Mouse (Mus musculus) embryonic facial prominence, embryonic 15.5 days (tissue): ENCODE measurements around the gene Hsd17b2. TPM values are rescaled to one million over a fixed set of nuclear protein-coding genes. Genes with fewer than 3 reads are reported as not detected.

Source experiments
- ATAC-seq: fragments of 200-750 bp; cut with Nextera tagmentation; 2 replicates; pipeline ENCODE4 v1.8.0; 2017; ENCODE audit warnings: low read depth, moderate TSS enrichment; ENCODE audit not compliant: insufficient number of reproducible peaks, low FRiP score, low TSS enrichment
- H3K27ac ChIP-seq: fragments of 300-500 bp; sonication (generic); replicated peaks from 2 replicates; pipeline ENCODE4 v1.5.1; 2015; ENCODE audit warnings: mild to moderate bottlenecking, inconsistent platforms
- H3K27me3 ChIP-seq: fragments of 300-500 bp; sonication (generic); 2 replicates; pipeline ENCODE4 v1.6.1; 2015; ENCODE audit warnings: inconsistent platforms
- H3K36me3 ChIP-seq: fragments of 300-500 bp; sonication (generic); 2 replicates; pipeline ENCODE4 v1.6.1; 2015; ENCODE audit warnings: mild to moderate bottlenecking, inconsistent platforms
- H3K4me1 ChIP-seq: fragments of 300-500 bp; sonication (generic); 2 replicates; pipeline ENCODE4 v1.6.1; 2015; ENCODE audit warnings: inconsistent platforms
- H3K4me2 ChIP-seq: fragments of 300-500 bp; sonication (generic); replicated peaks from 2 replicates; pipeline ENCODE4 v1.6.1; 2015; ENCODE audit warnings: mild to moderate bottlenecking, inconsistent platforms
- H3K4me3 ChIP-seq: fragments of 300-500 bp; sonication (generic); replicated peaks from 2 replicates; pipeline ENCODE4 v1.5.1; 2015; ENCODE audit warnings: mild to moderate bottlenecking, inconsistent platforms
- H3K9ac ChIP-seq: fragments of 300-500 bp; sonication (generic); 2 replicates; pipeline ENCODE4 v1.6.1; 2015; ENCODE audit warnings: inconsistent platforms
- H3K9me3 ChIP-seq: fragments of 300-500 bp; sonication (generic); replicated peaks from 2 replicates; pipeline ENCODE4 v1.6.1; 2016; ENCODE audit warnings: inconsistent platforms
- WGBS: fragments of 180-500 bp; shearing (Covaris S2); methylation state at CpG from one replicate; pipeline ENCODE4 v1.1.7; 2015; 5-methylcytosine and 5-hydroxymethylcytosine counted together
- polyA plus RNA-seq: library from polyadenylated mRNA; unstranded; fragments of >200 nt; fragmentation: Nextera tagmentation; extraction: Ambion mirVana; gene quantifications from 2 replicates; pipeline ENCODE4 v1.2.1, GENCODE M21; 2015

The Hsd17b2 gene
- polyA plus RNA-seq, 1 experiment from 2014 or later: 6.6 TPM

GRCm38 (mm10) chr8:117678650-117679049 lies 23.1 kb upstream of the Hsd17b2 start:
- Histone ChIP-seq H3K4me1 (no peaks in the 10 kb centered on the region; the same call in 1 of the 2 replicates), H3K9me3 (no peaks in the 10 kb centered on the region), H3K4me2 (no peak overlapping the region), H3K27ac (no peak overlapping the region), H3K4me3 (no peak overlapping the region), H3K9ac (no peak overlapping the region), H3K36me3 (no peaks in the 10 kb centered on the region), H3K27me3 (no peaks in the 10 kb centered on the region)
- WGBS: 83% methylated on average over 4 of the region's 4 CpGs
- ATAC-seq: no peak

GRCm38 (mm10) chr8:117683925-117684472 lies 17.7 kb upstream of the Hsd17b2 start:
- 73% methylated on average over 10 of the region's 10 CpGs for WGBS
- no peak for ATAC-seq

GRCm38 (mm10) chr8:117684504-117684903 lies 17.2 kb upstream of the Hsd17b2 start:
- no peaks in the 10 kb centered on the region for H3K36me3 ChIP-seq
- H3K4me1 ChIP-seq: no peaks in the 10 kb centered on the region
- no peak overlapping the region for H3K4me3 ChIP-seq
- no peaks in the 10 kb centered on the region for H3K27me3 ChIP-seq
- H3K9me3 ChIP-seq: no peaks in the 10 kb centered on the region
- H3K27ac ChIP-seq: no peak overlapping the region
- H3K4me2 ChIP-seq: no peak overlapping the region
- no peak for ATAC-seq
- H3K9ac ChIP-seq: no peak overlapping the region
- WGBS: 48% methylated on average over 11 of the region's 11 CpGs

More at GRCm38 (mm10) chr8:117683925-117684472, 17.7 kb upstream of the Hsd17b2 start:
- Histone ChIP-seq H3K9ac (no peak overlapping the region), H3K4me3 (no peak overlapping the region), H3K36me3 (no peaks in the 10 kb centered on the region), H3K27ac (no peak overlapping the region), H3K27me3 (no peaks in the 10 kb centered on the region), H3K9me3 (no peaks in the 10 kb centered on the region), H3K4me2 (no peak overlapping the region), H3K4me1 (no peaks in the 10 kb centered on the region)

GRCm38 (mm10) chr8:117687890-117688289 lies 13.8 kb upstream of the Hsd17b2 start:
- Histone ChIP-seq H3K4me1 (no peaks in the 10 kb centered on the region), H3K4me3 (no peak overlapping the region), H3K9ac (no peak overlapping the region), H3K27me3 (no peaks in the 10 kb centered on the region), H3K9me3 (no peaks in the 10 kb centered on the region), H3K4me2 (no peak overlapping the region), H3K27ac (no peak overlapping the region), H3K36me3 (no peaks in the 10 kb centered on the region)
- no peak for ATAC-seq
- 66% methylated on average over 7 of the region's 7 CpGs for WGBS

GRCm38 (mm10) chr8:117692131-117692530 lies 9.6 kb upstream of the Hsd17b2 start:
- Histone ChIP-seq H3K9ac (no peak overlapping the region), H3K4me3 (no peak overlapping the region), H3K27ac (no peak overlapping the region; the same call in 1 of the 2 replicates), H3K27me3 (no peaks in the 10 kb centered on the region), H3K9me3 (no peaks in the 10 kb centered on the region), H3K36me3 (no peaks in the 10 kb centered on the region), H3K4me1 (no peaks in the 10 kb centered on the region), H3K4me2 (no peak overlapping the region)
- ATAC-seq: no peak
- WGBS: 74% methylated on average over 4 of the region's 4 CpGs

- Histone ChIP-seq H3K4me3 (no peak overlapping the region), H3K4me2 (no peak overlapping the region), H3K27ac (no peak overlapping the region), H3K9me3 (no peaks in the 10 kb centered on the region), H3K4me1 (no peaks in the 10 kb centered on the region), H3K27me3 (no peaks in the 10 kb centered on the region), H3K36me3 (no peaks in the 10 kb centered on the region), H3K9ac (no peak overlapping the region)
- 86% methylated on average over 1 of the region's 1 CpGs for WGBS
- ATAC-seq: no peak
These were observed 6.1 kb upstream of the Hsd17b2 start for GRCm38 (mm10) chr8:117695636-117696035.

- Histone ChIP-seq H3K36me3 (no peaks in the 10 kb centered on the region), H3K4me2 (no peak overlapping the region), H3K27me3 (no peaks in the 10 kb centered on the region), H3K9ac (no peak overlapping the region), H3K27ac (no peak overlapping the region), H3K9me3 (no peaks in the 10 kb centered on the region), H3K4me3 (no peak overlapping the region), H3K4me1 (peaks cover 8% of the 10 kb centered on the region; the same call in 1 of the 2 replicates)
- ATAC-seq: no peak
- 44% methylated on average over 5 of the region's 5 CpGs for WGBS
These were observed 4.5 kb upstream of the Hsd17b2 start for GRCm38 (mm10) chr8:117697248-117697647.

GRCm38 (mm10) chr8:117700699-117701098 lies 1.0 kb upstream of the Hsd17b2 start:
- WGBS: 70% methylated on average over 8 of the region's 8 CpGs
- Histone ChIP-seq H3K36me3 (no peaks in the 10 kb centered on the region), H3K4me3 (no peak overlapping the region), H3K27ac (no peak overlapping the region), H3K27me3 (no peaks in the 10 kb centered on the region), H3K4me2 (no peak overlapping the region), H3K4me1 (peaks cover 16% of the 10 kb centered on the region), H3K9ac (no peak overlapping the region), H3K9me3 (no peaks in the 10 kb centered on the region)
- ATAC-seq: no peak

- H3K27me3 ChIP-seq: no peaks in the 10 kb centered on the region
- H3K36me3 ChIP-seq: no peaks in the 10 kb centered on the region
- ATAC-seq: no peak
- H3K4me2 ChIP-seq: no peak overlapping the region
- H3K9ac ChIP-seq: no peak overlapping the region
- no peak overlapping the region for H3K27ac ChIP-seq
- H3K4me3 ChIP-seq: no peak overlapping the region
- 79% methylated on average over 8 of the region's 8 CpGs for WGBS
- H3K9me3 ChIP-seq: no peaks in the 10 kb centered on the region
- H3K4me1 ChIP-seq: peaks cover 16% of the 10 kb centered on the region
These were observed 458 bp upstream of the Hsd17b2 start for GRCm38 (mm10) chr8:117701246-117701645.

- Histone ChIP-seq H3K27ac (peak overlapping the region; percentile 48; the same call in 1 of the 2 replicates), H3K27me3 (no peaks in the 10 kb centered on the region), H3K9ac (no peak overlapping the region), H3K9me3 (no peaks in the 10 kb centered on the region), H3K4me2 (no peak overlapping the region), H3K4me1 (peaks cover 16% of the 10 kb centered on the region), H3K4me3 (no peak overlapping the region), H3K36me3 (no peaks in the 10 kb centered on the region)
- WGBS: 49% methylated on average over 10 of the region's 10 CpGs
- no peak for ATAC-seq
These were observed 997 bp downstream of the Hsd17b2 start for GRCm38 (mm10) chr8:117702701-117703100.

GRCm38 (mm10) chr8:117706141-117706540 lies 4.4 kb downstream of the Hsd17b2 start:
- Histone ChIP-seq H3K36me3 (no peaks in the 10 kb centered on the region), H3K4me3 (no peak overlapping the region), H3K9me3 (no peaks in the 10 kb centered on the region), H3K9ac (no peak overlapping the region), H3K27ac (no peak overlapping the region), H3K4me1 (peaks cover 16% of the 10 kb centered on the region), H3K27me3 (no peaks in the 10 kb centered on the region), H3K4me2 (no peak overlapping the region)
- 79% methylated on average over 4 of the region's 4 CpGs for WGBS
- no peak for ATAC-seq

GRCm38 (mm10) chr8:117712226-117712625 lies 10.5 kb downstream of the Hsd17b2 start:
- no peaks in the 10 kb centered on the region for H3K9me3 ChIP-seq
- no peaks in the 10 kb centered on the region for H3K27me3 ChIP-seq
- no peak overlapping the region for H3K4me2 ChIP-seq
- no peak overlapping the region for H3K27ac ChIP-seq
- H3K4me3 ChIP-seq: no peak overlapping the region
- no peak overlapping the region for H3K9ac ChIP-seq
- no peak; the same call in 1 of the 2 replicates for ATAC-seq
- no peaks in the 10 kb centered on the region for H3K36me3 ChIP-seq
- 25% methylated on average over 5 of the region's 5 CpGs for WGBS
- no peaks in the 10 kb centered on the region for H3K4me1 ChIP-seq
